Mouse (Mus musculus) hindbrain, embryonic 14.5 days (tissue): ENCODE measurements around the gene Rpa2. TPM values are rescaled to one million over a fixed set of nuclear protein-coding genes. Genes with fewer than 3 reads are reported as not detected.
"Not testable (repeated sequence)": the region's sequence is repeated elsewhere in the genome, so short reads cannot be mapped to it uniquely, and the experiment has no call there.

ENCODE experiments used
- ATAC-seq: fragments of 200-750 bp; cut with Nextera tagmentation; 2 replicates; pipeline ENCODE4 v1.8.0; 2017; ENCODE audit warnings: moderate number of reproducible peaks, mild to moderate bottlenecking, moderate TSS enrichment, moderate library complexity; ENCODE audit not compliant: low FRiP score
- DNase-seq: peaks from one replicate; pipeline ENCODE4 v3.0.0-alpha.2; 2015; ENCODE audit warnings: low spot score
- H3K27ac ChIP-seq: fragments of 300-500 bp; sonication (generic); 2 replicates; pipeline ENCODE4 v1.5.1; 2014; ENCODE audit warnings: mild to moderate bottlenecking, moderate library complexity
- H3K27me3 ChIP-seq: fragments of 300-500 bp; sonication (generic); 2 replicates; pipeline ENCODE4 v1.6.1; 2014; ENCODE audit warnings: mild to moderate bottlenecking, low read length, mixed read lengths; ENCODE audit not compliant: control insufficient read depth, insufficient read depth
- H3K36me3 ChIP-seq: fragments of 300-500 bp; sonication (generic); replicated peaks from 2 replicates; pipeline ENCODE4 v1.6.1; 2014; ENCODE audit not compliant: control insufficient read depth, insufficient read depth
- H3K4me1 ChIP-seq: fragments of 300-500 bp; sonication (generic); replicated peaks from 2 replicates; pipeline ENCODE4 v1.6.1; 2014; ENCODE audit warnings: antibody characterized with exemption, low read length, mixed read lengths; ENCODE audit not compliant: control insufficient read depth, insufficient read depth
- H3K4me2 ChIP-seq: fragments of 300-500 bp; sonication (generic); replicated peaks from 2 replicates; pipeline ENCODE4 v1.6.1; 2014; ENCODE audit warnings: mild to moderate bottlenecking, moderate library complexity
- H3K4me3 ChIP-seq: fragments of 300-500 bp; sonication (generic); replicated peaks from 2 replicates; pipeline ENCODE4 v1.5.1; 2014; ENCODE audit warnings: mild to moderate bottlenecking, low read length
- H3K9ac ChIP-seq: fragments of 300-500 bp; sonication (generic); 2 replicates; pipeline ENCODE4 v1.6.1; 2014
- H3K9me3 ChIP-seq: fragments of 300-500 bp; sonication (generic); 2 replicates; pipeline ENCODE4 v1.6.1; 2016; ENCODE audit warnings: low read length; ENCODE audit not compliant: control insufficient read depth
- WGBS: fragments of 180-500 bp; shearing (Covaris S2); extraction: QIAGEN DNeasy Blood & Tissue Kit; methylation state at CpG from one replicate; pipeline ENCODE4 v1.1.7; 2014; 5-methylcytosine and 5-hydroxymethylcytosine counted together
- polyA plus RNA-seq: library from polyadenylated mRNA; unstranded; fragments of >200 nt; fragmentation: Nextera tagmentation; extraction: Ambion mirVana; gene quantifications from 2 replicates; pipeline ENCODE4 v1.2.1, GENCODE M21; 2014

Rpa2 gene
- polyA plus RNA-seq, 1 experiment from 2014 or later = 37.0 TPM

DNA sequence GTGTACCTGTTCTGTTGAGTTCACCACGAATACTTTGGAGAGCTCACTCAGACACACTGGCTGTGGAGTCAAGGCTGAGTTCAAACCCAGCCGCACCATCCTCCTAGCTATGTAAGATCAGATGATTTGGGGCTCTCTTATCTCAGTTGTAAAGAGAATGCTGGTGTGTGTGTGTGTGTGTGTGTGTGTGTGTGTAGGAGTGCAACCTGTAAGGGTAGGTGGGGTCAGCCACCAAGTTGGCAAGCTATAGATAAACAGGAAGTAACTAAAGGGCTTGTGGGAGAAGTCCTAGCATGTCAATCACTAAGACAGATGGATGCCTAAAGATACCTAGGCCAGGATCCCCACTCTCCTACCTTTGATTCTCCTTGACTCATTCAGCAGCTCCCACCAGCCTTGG, 15.6 kb downstream of the Rpa2 start:
- Histone ChIP-seq H3K27ac (no peak overlapping the region), H3K4me2 (no peak overlapping the region), H3K4me3 (no peak overlapping the region), H3K9me3 (no peaks in the 10 kb centered on the region), H3K9ac (no peak overlapping the region), H3K36me3 (peaks cover 9% of the 10 kb centered on the region), H3K27me3 (no peaks in the 10 kb centered on the region), H3K4me1 (no peaks in the 10 kb centered on the region)
- DNase-seq (no peak), ATAC-seq (no peak)
- 90% methylated on average over 2 of the region's 2 CpGs for WGBS

GRCm38 (mm10) chr4:132785228-132785627, 17.1 kb downstream of the Rpa2 start:
- Histone ChIP-seq H3K4me1 (no peaks in the 10 kb centered on the region), H3K4me3 (no peak overlapping the region), H3K27me3 (no peaks in the 10 kb centered on the region), H3K36me3 (no peaks in the 10 kb centered on the region), H3K4me2 (no peak overlapping the region), H3K9ac (no peak overlapping the region), H3K27ac (no peak overlapping the region), H3K9me3 (no peaks in the 10 kb centered on the region)
- no peak for DNase-seq
- ATAC-seq = no peak
- 89% methylated on average over 13 of the region's 13 CpGs for WGBS

GRCm38 (mm10) chr4:132789731-132790130, 21.6 kb downstream of the Rpa2 start:
- H3K9me3 ChIP-seq = no peaks in the 10 kb centered on the region
- no peak overlapping the region for H3K9ac ChIP-seq
- H3K27ac ChIP-seq = no peak overlapping the region
- H3K4me1 ChIP-seq = no peaks in the 10 kb centered on the region
- no peaks in the 10 kb centered on the region for H3K36me3 ChIP-seq
- ATAC-seq = no peak
- no peak for DNase-seq
- no peak overlapping the region for H3K4me3 ChIP-seq
- peaks cover 2% of the 10 kb centered on the region; the same call in 1 of the 2 replicates for H3K27me3 ChIP-seq
- WGBS = 89% methylated on average over 8 of the region's 8 CpGs
- no peak overlapping the region for H3K4me2 ChIP-seq

DNA sequence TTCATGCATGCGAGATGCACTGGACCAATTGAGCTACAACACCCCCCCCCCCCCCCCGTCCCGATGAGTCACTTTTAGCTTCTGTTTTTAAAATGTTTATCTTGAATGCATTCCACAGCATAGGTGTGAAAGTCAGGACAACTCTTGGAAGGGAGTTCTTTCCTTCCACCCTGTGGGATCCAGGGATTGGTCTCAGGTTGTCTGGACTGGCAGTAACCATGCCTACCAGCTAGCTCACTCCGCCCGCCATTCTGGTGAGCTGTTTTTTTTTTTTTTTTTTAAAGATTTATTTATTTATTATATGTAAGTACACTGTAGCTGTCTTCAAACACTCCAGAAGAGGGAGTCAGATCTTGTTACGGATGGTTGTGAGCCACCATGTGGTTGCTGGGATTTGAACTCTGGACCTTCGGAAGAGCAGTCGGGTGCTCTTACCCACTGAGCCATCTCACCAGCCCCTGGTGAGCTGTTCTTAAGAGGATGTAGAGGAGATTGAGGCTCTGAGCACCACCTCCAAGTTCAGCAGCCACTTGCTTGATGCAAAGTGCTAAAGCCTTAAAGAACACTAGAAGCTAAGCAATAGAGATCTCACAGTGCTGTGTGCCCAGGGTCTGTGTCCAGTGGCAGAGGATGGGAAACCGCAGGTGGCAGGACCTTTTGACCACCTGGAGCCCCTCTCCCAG, 25.3 kb downstream of the Rpa2 start:
- not testable (repeated sequence) for H3K9me3 ChIP-seq, H3K9ac ChIP-seq, H3K4me1 ChIP-seq, DNase-seq, H3K36me3 ChIP-seq, H3K4me3 ChIP-seq, H3K27ac ChIP-seq, ATAC-seq, H3K4me2 ChIP-seq
- peaks cover 13% of the 10 kb centered on the region for H3K27me3 ChIP-seq
- WGBS = 91% methylated on average over 8 of the region's 9 CpGs

GRCm38 (mm10) chr4:132794028-132794427, 25.9 kb downstream of the Rpa2 start:
- whole genome bisulfite sequencing = 63% methylated on average over 9 of the region's 9 CpGs
- DNase-seq (no peak), ATAC-seq (no peak)
- H3K27ac ChIP-seq = no peak overlapping the region
- H3K36me3 ChIP-seq = no peaks in the 10 kb centered on the region
- no peak overlapping the region for H3K9ac ChIP-seq
- no peak overlapping the region for H3K4me3 ChIP-seq
- peaks cover 4% of the 10 kb centered on the region; the same call in 1 of the 2 replicates for H3K4me1 ChIP-seq
- no peaks in the 10 kb centered on the region for H3K9me3 ChIP-seq
- H3K4me2 ChIP-seq = no peak overlapping the region
- peaks cover 13% of the 10 kb centered on the region for H3K27me3 ChIP-seq

GRCm38 (mm10) chr4:132794760-132795159, 26.6 kb downstream of the Rpa2 start:
- WGBS = 75% methylated on average over 8 of the region's 8 CpGs
- H3K4me2 ChIP-seq = no peak overlapping the region
- DNase-seq = no peak

GRCm38 (mm10) chr4:132795171-132795570, 27.0 kb downstream of the Rpa2 start:
- Histone ChIP-seq H3K4me1 (peaks cover 4% of the 10 kb centered on the region; the same call in 1 of the 2 replicates), H3K4me2 (no peak overlapping the region), H3K36me3 (no peaks in the 10 kb centered on the region), H3K27ac (no peak overlapping the region), H3K9ac (no peak overlapping the region), H3K9me3 (no peaks in the 10 kb centered on the region), H3K27me3 (peaks cover 13% of the 10 kb centered on the region), H3K4me3 (no peak overlapping the region)
- ATAC-seq (no peak), DNase-seq (no peak)
- 57% methylated on average over 7 of the region's 7 CpGs for WGBS

More at GRCm38 (mm10) chr4:132794760-132795159, 26.6 kb downstream of the Rpa2 start:
- no peaks in the 10 kb centered on the region for H3K9me3 ChIP-seq
- peaks cover 13% of the 10 kb centered on the region for H3K27me3 ChIP-seq
- no peaks in the 10 kb centered on the region for H3K36me3 ChIP-seq
- no peak for ATAC-seq
- no peak overlapping the region for H3K4me3 ChIP-seq
- no peak overlapping the region for H3K9ac ChIP-seq
- peaks cover 4% of the 10 kb centered on the region; the same call in 1 of the 2 replicates for H3K4me1 ChIP-seq
- H3K27ac ChIP-seq = no peak overlapping the region

DNA sequence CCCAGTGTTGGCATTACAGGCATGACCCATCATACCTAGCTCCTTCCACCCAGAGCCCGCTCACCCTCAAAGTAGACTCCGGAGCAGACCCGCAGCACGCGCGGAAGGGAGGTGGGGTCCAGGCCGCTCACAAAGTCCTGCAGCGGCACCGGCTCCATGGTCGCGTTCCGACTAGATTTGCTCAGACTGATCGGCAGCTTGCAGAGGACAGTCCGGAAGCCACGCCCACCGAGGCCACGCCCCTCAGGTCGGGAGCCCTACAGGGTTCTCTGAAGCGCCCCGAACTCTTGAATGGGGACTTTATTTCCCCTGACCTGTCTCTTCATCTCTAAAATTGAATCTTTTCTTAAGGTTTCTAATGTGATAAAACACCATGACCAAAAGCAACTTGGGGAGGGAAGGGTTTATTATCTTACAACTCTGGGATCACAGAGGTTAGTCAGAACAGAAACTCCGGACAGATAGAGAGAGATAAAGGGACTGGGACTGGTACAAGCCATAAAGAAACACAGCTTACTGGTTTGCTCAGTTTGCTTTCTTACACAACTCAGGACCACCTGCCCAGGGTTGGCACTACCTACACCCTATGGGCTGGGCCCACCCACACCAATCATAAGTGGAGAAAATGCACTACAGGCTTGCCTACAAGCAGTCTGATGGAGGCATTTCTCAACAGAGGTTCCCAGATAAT, 28.2 kb downstream of the Rpa2 start, which contains the start of gene Themis2:
Gene Themis2 (minus strand): TSS at position 192 of the 691 bp plus-strand sequence.
- Histone ChIP-seq H3K36me3 (no peaks in the 10 kb centered on the region), H3K4me3 (peak within 1 kb of the TSS; percentile 18), H3K9ac (peak within 1 kb of the TSS; percentile 5; the same call in 1 of the 2 replicates), H3K27me3 (peaks cover 13% of the 10 kb centered on the region), H3K27ac (no peak within 1 kb of the TSS), H3K4me1 (peaks cover 4% of the 10 kb centered on the region; the same call in 1 of the 2 replicates), H3K9me3 (no peaks in the 10 kb centered on the region), H3K4me2 (peak within 1 kb of the TSS; percentile 48)
- 1% methylated on average over 21 of the region's 21 CpGs for WGBS
- DNase-seq (no peak), ATAC-seq (no peak)

GRCm38 (mm10) chr4:132797461-132797860, 29.3 kb downstream of the Rpa2 start:
- peaks cover 13% of the 10 kb centered on the region for H3K27me3 ChIP-seq
- no peak overlapping the region for H3K4me3 ChIP-seq
- H3K4me1 ChIP-seq = peaks cover 4% of the 10 kb centered on the region; the same call in 1 of the 2 replicates
- ATAC-seq = no peak
- H3K9ac ChIP-seq = no peak overlapping the region
- 83% methylated on average over 1 of the region's 1 CpGs for WGBS
- H3K36me3 ChIP-seq = no peaks in the 10 kb centered on the region
- no peak overlapping the region for H3K4me2 ChIP-seq
- DNase-seq = no peak
- no peaks in the 10 kb centered on the region for H3K9me3 ChIP-seq
- no peak overlapping the region for H3K27ac ChIP-seq
